Mouse (Mus musculus) midbrain, embryonic 11.5 days (tissue): ENCODE data around the gene Ltk. TPM values are rescaled to one million over a fixed set of nuclear protein-coding genes. Genes with fewer than 3 reads are reported as not detected.
"Not testable (repeated sequence)": the region's sequence is repeated elsewhere in the genome, so short reads cannot be mapped to it uniquely, and the experiment has no call there.

ENCODE experiments used
- ATAC-seq: fragments of 200-750 bp; cut with Nextera tagmentation; 2 replicates; pipeline ENCODE4 v1.8.0; 2017; ENCODE audit warnings: moderate TSS enrichment, moderate library complexity; ENCODE audit not compliant: low FRiP score
- DNase-seq: peaks from one replicate; pipeline ENCODE4 v3.0.0; 2015; ENCODE audit warnings: low spot score; ENCODE audit errors: missing footprints
- H3K27ac ChIP-seq: fragments of 300-500 bp; sonication (generic); 2 replicates; pipeline ENCODE4 v1.5.1; 2014; ENCODE audit warnings: low read depth, low read length
- H3K27me3 ChIP-seq: fragments of 300-500 bp; sonication (generic); 2 replicates; pipeline ENCODE4 v1.6.1; 2014; ENCODE audit warnings: mild to moderate bottlenecking, low read length, moderate library complexity, mixed read lengths; ENCODE audit not compliant: control insufficient read depth, insufficient read depth
- H3K36me3 ChIP-seq: fragments of 300-500 bp; sonication (generic); 2 replicates; pipeline ENCODE4 v1.6.1; 2014; ENCODE audit warnings: mild to moderate bottlenecking, low read length, moderate library complexity, mixed read lengths; ENCODE audit not compliant: control insufficient read depth, insufficient read depth
- H3K4me1 ChIP-seq: fragments of 300-500 bp; sonication (generic); 2 replicates; pipeline ENCODE4 v1.6.1; 2014; ENCODE audit warnings: low read length; ENCODE audit not compliant: control insufficient read depth, insufficient read depth
- H3K4me2 ChIP-seq: fragments of 300-500 bp; sonication (generic); 2 replicates; pipeline ENCODE4 v1.6.1; 2014; ENCODE audit warnings: mild to moderate bottlenecking, moderate library complexity
- H3K4me3 ChIP-seq: fragments of 300-500 bp; sonication (generic); 2 replicates; pipeline ENCODE4 v1.5.1; 2014; ENCODE audit warnings: low read depth, low read length
- H3K9ac ChIP-seq: fragments of 300-500 bp; sonication (generic); 2 replicates; pipeline ENCODE4 v1.6.1; 2014; ENCODE audit warnings: low read length
- H3K9me3 ChIP-seq: fragments of 300-500 bp; sonication (generic); 2 replicates; pipeline ENCODE4 v1.6.1; 2016; ENCODE audit warnings: low read length; ENCODE audit not compliant: control insufficient read depth
- WGBS: fragments of 180-500 bp; shearing (Covaris S2); extraction: QIAGEN DNeasy Blood & Tissue Kit; methylation state at CpG from one replicate; pipeline ENCODE4 v1.1.7; 2014; 5-methylcytosine and 5-hydroxymethylcytosine counted together
- polyA plus RNA-seq: library from polyadenylated mRNA; unstranded; fragments of >200 nt; fragmentation: Nextera tagmentation; extraction: Ambion mirVana; gene quantifications from 2 replicates; pipeline ENCODE4 v1.2.1, GENCODE M21; 2014

Gene Ltk
- polyA plus RNA-seq, 1 experiment from 2014 or later, result 0.05 TPM

- H3K9me3 ChIP-seq, result no peaks in the 10 kb centered on the region
- no peak overlapping the region for H3K4me2 ChIP-seq
- DNase-seq (no peak), ATAC-seq (no peak)
- H3K36me3 ChIP-seq, result peaks cover 26% of the 10 kb centered on the region
- no peak overlapping the region for H3K9ac ChIP-seq
- no peak overlapping the region for H3K4me3 ChIP-seq
- no peaks in the 10 kb centered on the region for H3K4me1 ChIP-seq
- H3K27ac ChIP-seq, result no peak overlapping the region
- H3K27me3 ChIP-seq, result no peaks in the 10 kb centered on the region
- 93% methylated on average over 4 of the region's 4 CpGs for WGBS
These were observed 29.5 kb downstream of the Ltk start for GRCm38 (mm10) chr2:119730735-119731134.

- Histone ChIP-seq H3K36me3 (peaks cover 40% of the 10 kb centered on the region), H3K9ac (no peak overlapping the region), H3K4me3 (no peak overlapping the region), H3K9me3 (no peaks in the 10 kb centered on the region), H3K27ac (no peak overlapping the region), H3K4me1 (no peaks in the 10 kb centered on the region), H3K4me2 (no peak overlapping the region), H3K27me3 (no peaks in the 10 kb centered on the region)
- DNase-seq (no peak), ATAC-seq (no peak)
- 93% methylated on average over 3 of the region's 3 CpGs for WGBS
These were observed 32.3 kb downstream of the Ltk start for GRCm38 (mm10) chr2:119727762-119728416.

GRCm38 (mm10) chr2:119721070-119721469 lies 39.2 kb downstream of the Ltk start:
- WGBS, result 97% methylated on average over 8 of the region's 8 CpGs

GRCm38 (mm10) chr2:119715868-119716267 lies 44.4 kb downstream of the Ltk start:
- H3K4me3 ChIP-seq, DNase-seq, H3K27me3 ChIP-seq, H3K9me3 ChIP-seq, H3K9ac ChIP-seq, ATAC-seq, H3K4me1 ChIP-seq, H3K4me2 ChIP-seq, H3K27ac ChIP-seq: not testable (repeated sequence)
- H3K36me3 ChIP-seq, result peaks cover 11% of the 10 kb centered on the region; the same call in 1 of the 2 replicates
- WGBS, result 88% methylated on average over 2 of the region's 2 CpGs

More at GRCm38 (mm10) chr2:119721070-119721469, 39.2 kb downstream of the Ltk start:
- Histone ChIP-seq H3K9ac (no peak overlapping the region), H3K36me3 (peaks cover 34% of the 10 kb centered on the region), H3K4me1 (no peaks in the 10 kb centered on the region), H3K27me3 (no peaks in the 10 kb centered on the region), H3K4me3 (no peak overlapping the region), H3K4me2 (no peak overlapping the region), H3K9me3 (no peaks in the 10 kb centered on the region), H3K27ac (no peak overlapping the region)
- ATAC-seq (no peak), DNase-seq (no peak)

GRCm38 (mm10) chr2:119710011-119710410 lies 50.2 kb downstream of the Ltk start:
- H3K9me3 ChIP-seq, result no peaks in the 10 kb centered on the region
- 90% methylated on average over 3 of the region's 3 CpGs for WGBS
- H3K27ac ChIP-seq, result no peak overlapping the region
- DNase-seq (no peak), ATAC-seq (no peak)
- H3K4me3 ChIP-seq, result no peak overlapping the region
- no peaks in the 10 kb centered on the region for H3K27me3 ChIP-seq
- no peaks in the 10 kb centered on the region for H3K4me1 ChIP-seq
- H3K9ac ChIP-seq, result no peak overlapping the region
- no peak overlapping the region for H3K4me2 ChIP-seq
- H3K36me3 ChIP-seq, result peaks cover 21% of the 10 kb centered on the region

- Histone ChIP-seq H3K9ac (no peak overlapping the region), H3K4me3 (no peak overlapping the region), H3K4me2 (no peak overlapping the region), H3K9me3 (no peaks in the 10 kb centered on the region), H3K4me1 (no peaks in the 10 kb centered on the region), H3K36me3 (peaks cover 19% of the 10 kb centered on the region), H3K27me3 (no peaks in the 10 kb centered on the region), H3K27ac (no peak overlapping the region)
- no peak for ATAC-seq
- WGBS, result 93% methylated on average over 3 of the region's 3 CpGs
- DNase-seq, result no peak
These were observed 52.6 kb downstream of the Ltk start for GRCm38 (mm10) chr2:119707676-119708075.

- Histone ChIP-seq H3K9me3 (no peaks in the 10 kb centered on the region), H3K9ac (no peak overlapping the region), H3K4me3 (no peak overlapping the region), H3K36me3 (peaks cover 13% of the 10 kb centered on the region), H3K27me3 (no peaks in the 10 kb centered on the region), H3K4me2 (no peak overlapping the region), H3K27ac (no peak overlapping the region), H3K4me1 (no peaks in the 10 kb centered on the region)
- no peak for ATAC-seq
- WGBS, result 94% methylated on average over 2 of the region's 2 CpGs
- no peak for DNase-seq
These were observed 57.1 kb downstream of the Ltk start for GRCm38 (mm10) chr2:119703171-119703570.

Other genes starting within 250 kb of the Ltk start
- gene Exd1, start 212.8 kb downstream of the Ltk start, polyA plus RNA-seq, result 0.20 and 0.69 TPM in 2 replicates
- 56.2 and 61.4 TPM in 2 replicates for gene Chp1, start 212.7 kb downstream of the Ltk start, polyA plus RNA-seq
- 121 and 130 TPM in 2 replicates for gene Nusap1, start 142.1 kb downstream of the Ltk start, polyA plus RNA-seq
- 38.0 and 38.5 TPM in 2 replicates for gene Oip5, start 142.0 kb downstream of the Ltk start, polyA plus RNA-seq
- 40.3 and 47.6 TPM in 2 replicates for gene Ndufaf1, start 97.6 kb downstream of the Ltk start, polyA plus RNA-seq
- gene Rtf1, start 85.4 kb downstream of the Ltk start, polyA plus RNA-seq, result 32.1 and 34.5 TPM in 2 replicates
- 1.2 and 1.4 TPM in 2 replicates for gene Itpka, start 18.1 kb downstream of the Ltk start, polyA plus RNA-seq
- gene Rpap1, start 27.1 kb upstream of the Ltk start, polyA plus RNA-seq, result 18.2 and 22.8 TPM in 2 replicates
- 19.1 and 22.6 TPM in 2 replicates for gene Tyro3, start 37.3 kb upstream of the Ltk start, polyA plus RNA-seq
- 32.1 and 32.9 TPM in 2 replicates for gene Mga, start 136.8 kb upstream of the Ltk start, polyA plus RNA-seq
- 2.9 and 3.4 TPM in 2 replicates for gene Mapkbp1, start 212.3 kb upstream of the Ltk start, polyA plus RNA-seq